Mouse (Mus musculus) NIH3T3 (cell line): Measurements from ENCODE around the gene Xlr5a.
"Not testable (repeated sequence)": the region's sequence is repeated elsewhere in the genome, so short reads cannot be mapped to it uniquely, and the experiment has no call there.

Experiments used
- DNase-seq: peaks from one replicate; pipeline ENCODE4 v3.0.0-alpha.2; 2012; ENCODE audit warnings: low read depth

The Xlr5a gene

GRCm38 (mm10) chrX:73292876-73293275, at the start of gene Xlr5a, which contains the start of gene Xlr5c:
Gene Xlr5a, minus strand, starts transcription at chrX:73292976.
Gene Xlr5c, minus strand, starts transcription at chrX:73292976.
- not testable (repeated sequence) for DNase-seq

- peak; percentile 82 for DNase-seq
These were observed 49.7 kb upstream of the Xlr5a start, which contains the start of gene Zfp275 for GRCm38 (mm10) chrX:73342483-73342895. Gene Zfp275, plus strand, starts transcription at chrX:73342621.

- no peak for DNase-seq
These were observed 49.3 kb upstream of the Xlr5a start for GRCm38 (mm10) chrX:73342068-73342467.

GRCm38 (mm10) chrX:73341473-73341872, 48.7 kb upstream of the Xlr5a start:
- DNase-seq = no peak

- no peak for DNase-seq
These were observed 44.0 kb upstream of the Xlr5a start, which contains the start of gene Gm45015 for GRCm38 (mm10) chrX:73336740-73337139. Gene Gm45015, minus strand, starts transcription at chrX:73336840.

- no peak for DNase-seq
These were observed 40.8 kb upstream of the Xlr5a start for GRCm38 (mm10) chrX:73333548-73333947.

GRCm38 (mm10) chrX:73327215-73327614, 34.4 kb upstream of the Xlr5a start:
- DNase-seq = no peak

- no peak for DNase-seq
These were observed 28.3 kb upstream of the Xlr5a start for GRCm38 (mm10) chrX:73321029-73321428.

- peak; percentile 74 for DNase-seq
These were observed 19.7 kb upstream of the Xlr5a start for GRCm38 (mm10) chrX:73312522-73312921.

GRCm38 (mm10) chrX:73295745-73296144, 3.0 kb upstream of the Xlr5a start:
- not testable (repeated sequence) for DNase-seq

GRCm38 (mm10) chrX:73265270-73265669, 27.5 kb downstream of the Xlr5a start, which contains the start of gene Xlr3c:
Gene Xlr3c, minus strand, starts transcription at chrX:73265390.
- DNase-seq = not testable (repeated sequence)

- not testable (repeated sequence) for DNase-seq
These were observed 30.3 kb downstream of the Xlr5a start for GRCm38 (mm10) chrX:73262428-73262827.

- not testable (repeated sequence) for DNase-seq
These were observed 49.9 kb downstream of the Xlr5a start, which contains the start of gene Xlr4c for GRCm38 (mm10) chrX:73242821-73243325. Gene Xlr4c, minus strand, starts transcription at chrX:73243130.

GRCm38 (mm10) chrX:73229288-73229687, 63.5 kb downstream of the Xlr5a start:
- no peak for DNase-seq

GRCm38 (mm10) chrX:73228606-73229214, 64.1 kb downstream of the Xlr5a start:
- DNase-seq = peak; percentile 59

GRCm38 (mm10) chrX:73227914-73228605, 64.7 kb downstream of the Xlr5a start, which contains the start of gene F8a:
Gene F8a, plus strand, starts transcription at chrX:73228291.
- peak; percentile 87 for DNase-seq

GRCm38 (mm10) chrX:73225365-73225764, 67.4 kb downstream of the Xlr5a start:
- DNase-seq = no peak

- not testable (repeated sequence) for DNase-seq
These were observed 78.8 kb downstream of the Xlr5a start, which contains the start of gene Xlr4b for GRCm38 (mm10) chrX:73213819-73214564. Gene Xlr4b, plus strand, starts transcription at chrX:73214333.

- DNase-seq = not testable (repeated sequence)
These were observed 100.8 kb downstream of the Xlr5a start, which contains the start of gene Xlr3b for GRCm38 (mm10) chrX:73191934-73192333. Gene Xlr3b, plus strand, starts transcription at chrX:73192207.

GRCm38 (mm10) chrX:73176889-73177288, 115.9 kb downstream of the Xlr5a start, which contains the start of gene Spin2d:
Gene Spin2d, minus strand, starts transcription at chrX:73176989.
- DNase-seq = not testable (repeated sequence)

- DNase-seq = not testable (repeated sequence)
These were observed 143.4 kb downstream of the Xlr5a start, which contains the start of gene DXBay18 for GRCm38 (mm10) chrX:73149350-73149749. Gene DXBay18, minus strand, starts transcription at chrX:73149450.

- not testable (repeated sequence) for DNase-seq
These were observed 144.3 kb downstream of the Xlr5a start, which contains the start of gene Xlr5b for GRCm38 (mm10) chrX:73148496-73148895. Gene Xlr5b, plus strand, starts transcription at chrX:73148796.
